Mouse (Mus musculus) brain, adult 2 months (tissue): ENCODE measurements around the gene Rnf115.

ENCODE experiments used
- DNase-seq: peaks from one replicate; pipeline ENCODE4 v3.0.0; 2011; ENCODE audit warnings: low read depth, low spot score

Rnf115 gene

DNA sequence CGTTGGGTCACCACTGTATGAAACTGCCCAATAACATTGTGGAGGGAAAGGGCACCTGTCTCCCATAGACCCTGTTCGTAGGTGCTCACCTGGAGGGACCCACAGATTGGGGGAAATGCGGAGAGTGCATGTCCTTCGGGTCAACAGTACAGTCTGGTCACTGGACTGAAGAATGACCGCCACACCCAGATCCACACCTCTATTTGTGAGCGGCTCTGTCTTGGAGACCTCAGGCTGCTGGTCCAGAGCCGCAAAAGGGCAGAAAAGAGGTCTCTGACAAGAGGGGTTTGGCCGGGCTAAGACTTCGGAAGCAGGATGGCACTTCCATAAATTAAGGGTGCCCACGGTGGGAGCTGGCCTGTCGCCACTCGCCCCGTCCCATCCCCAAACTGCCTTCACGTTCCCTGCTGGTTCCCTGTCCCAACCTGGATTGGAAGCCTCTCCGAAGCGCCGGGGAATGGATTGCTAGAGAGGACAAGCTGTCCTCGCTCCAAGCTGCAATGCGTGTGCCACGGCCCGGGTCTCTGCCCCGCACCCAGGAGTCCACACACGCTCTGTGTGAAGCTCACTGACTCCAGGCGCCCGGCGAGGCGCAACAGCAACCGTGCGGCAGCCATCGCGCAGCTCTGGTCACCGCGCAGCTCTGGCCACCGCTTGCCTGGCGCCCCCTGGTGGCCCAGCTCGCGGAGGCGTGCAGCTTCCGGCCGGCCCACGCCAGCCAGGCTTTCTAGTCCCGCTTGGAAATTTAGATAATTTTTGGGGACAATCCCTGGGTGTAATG lies 19.4 kb upstream of the Rnf115 start, which contains the start of gene Nudt17:
Gene Nudt17 (minus strand): TSS at position 660 of the 781 bp plus-strand sequence.
- DNase-seq, result peak; percentile 86

GRCm38 (mm10) chr3:96708684-96709064 lies 18.8 kb upstream of the Rnf115 start:
- DNase-seq, result no peak

GRCm38 (mm10) chr3:96714286-96714685 lies 13.2 kb upstream of the Rnf115 start:
- DNase-seq, result no peak

GRCm38 (mm10) chr3:96715854-96716253 lies 11.6 kb upstream of the Rnf115 start:
- DNase-seq, result no peak

- DNase-seq, result peak; percentile 86
Measured at GRCm38 (mm10) chr3:96719173-96719572, 8.3 kb upstream of the Rnf115 start.

GRCm38 (mm10) chr3:96727828-96728633 lies 567 bp downstream of the Rnf115 start:
- DNase-seq, result peak; percentile 68

- DNase-seq, result no peak
Measured at GRCm38 (mm10) chr3:96728634-96729402, 1.4 kb downstream of the Rnf115 start.

DNA sequence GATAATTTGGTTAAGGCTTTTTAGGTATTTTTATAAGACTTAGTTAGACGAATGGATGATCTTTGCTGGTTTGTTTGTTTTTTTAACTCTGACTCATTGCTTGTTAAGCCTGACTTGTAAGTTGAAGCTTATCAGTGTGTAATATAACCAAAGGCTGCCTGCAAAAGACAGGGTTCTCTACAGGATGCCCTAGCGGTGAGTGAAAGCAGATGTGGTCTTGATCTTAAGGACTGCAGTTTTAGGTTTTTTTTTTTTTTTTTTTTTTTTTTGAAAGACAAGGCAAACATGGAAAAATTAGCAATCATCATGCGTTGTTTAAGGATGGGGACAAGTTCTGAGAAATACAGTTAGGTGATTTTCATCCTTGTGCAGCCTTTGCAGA lies 1.9 kb downstream of the Rnf115 start:
- peak; percentile 41 for DNase-seq

DNA sequence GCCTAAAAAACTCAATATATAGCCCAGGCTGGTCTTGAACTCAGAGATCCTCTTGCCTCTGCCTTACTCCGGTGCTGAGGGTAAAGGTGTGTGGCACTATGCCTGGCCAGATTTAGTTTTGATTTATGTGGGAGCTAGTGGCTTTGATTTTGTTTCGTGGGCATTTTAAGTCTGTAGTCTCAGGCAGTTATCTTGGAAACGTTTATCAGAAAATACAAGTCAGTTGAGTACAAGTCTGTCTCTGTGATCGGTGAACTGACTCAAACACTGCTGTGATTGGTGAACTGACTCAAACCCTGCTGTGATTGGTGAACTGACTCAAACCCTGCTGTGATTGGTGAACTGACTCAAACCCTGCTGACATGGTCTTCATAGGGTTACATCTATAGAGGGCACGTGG lies 3.3 kb downstream of the Rnf115 start:
- no peak for DNase-seq

GRCm38 (mm10) chr3:96733984-96734383 lies 6.5 kb downstream of the Rnf115 start:
- DNase-seq, result no peak

- DNase-seq, result peak; percentile 72
Measured at GRCm38 (mm10) chr3:96735200-96735599, 7.7 kb downstream of the Rnf115 start.

DNA sequence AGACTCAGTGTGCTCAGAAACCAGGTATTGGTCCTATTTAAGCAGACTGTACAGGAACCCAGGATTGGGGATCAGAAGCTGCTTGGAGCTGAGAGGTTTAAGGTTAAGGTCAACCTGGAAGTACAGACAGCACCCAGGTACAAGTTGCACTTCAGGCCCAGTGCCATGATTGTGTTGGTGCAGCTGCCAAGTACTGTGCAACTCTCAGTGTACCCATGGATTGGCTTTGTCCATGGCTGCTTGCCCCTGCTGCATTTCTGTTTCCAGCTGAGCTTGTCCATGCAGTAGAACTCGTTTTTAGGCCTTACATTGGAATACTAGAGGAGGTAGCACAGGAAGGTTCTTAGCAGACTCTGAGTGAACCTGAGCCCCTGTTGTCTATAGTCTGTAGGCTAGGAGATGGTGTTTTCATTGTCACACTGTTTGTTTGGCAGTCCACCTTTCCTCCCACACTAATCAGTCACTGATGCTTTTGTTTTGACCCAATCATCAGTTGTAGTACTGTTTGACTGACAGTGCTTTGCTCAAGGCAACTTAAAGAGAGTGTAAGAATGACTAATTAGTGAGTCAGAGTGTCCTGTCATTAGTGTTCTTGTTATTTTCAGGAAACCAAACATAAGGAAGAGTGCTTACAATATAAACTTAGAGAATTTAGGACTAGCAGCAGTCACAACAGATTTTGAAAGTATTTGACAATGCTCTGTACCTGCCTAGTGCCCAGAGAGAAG lies 9.7 kb downstream of the Rnf115 start:
- peak; percentile 12 for DNase-seq

GRCm38 (mm10) chr3:96737995-96738394 lies 10.5 kb downstream of the Rnf115 start:
- peak; percentile 27 for DNase-seq

- peak; percentile 15 for DNase-seq
Measured at GRCm38 (mm10) chr3:96740279-96740678, 12.8 kb downstream of the Rnf115 start.

GRCm38 (mm10) chr3:96744348-96744747 lies 16.9 kb downstream of the Rnf115 start:
- no peak for DNase-seq

DNA sequence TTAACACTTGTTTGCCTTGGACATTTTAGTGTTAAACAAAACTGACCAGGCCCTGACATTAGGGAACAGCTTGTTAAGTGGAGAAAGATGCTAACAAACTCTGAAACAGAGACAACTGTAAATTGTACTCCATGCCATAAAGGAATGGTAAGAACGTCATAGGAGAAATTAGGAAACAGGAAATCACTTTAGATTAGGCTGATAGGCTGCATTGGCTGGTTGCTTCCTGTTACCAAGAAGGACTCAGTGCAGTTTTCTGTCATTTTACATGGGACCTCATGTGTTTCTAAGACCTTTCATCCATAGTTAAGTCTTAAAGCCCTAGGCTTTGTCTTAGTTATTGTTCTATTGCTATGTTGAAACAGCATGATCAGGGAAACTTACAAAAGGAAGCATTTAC lies 19.4 kb downstream of the Rnf115 start:
- DNase-seq, result no peak

DNA sequence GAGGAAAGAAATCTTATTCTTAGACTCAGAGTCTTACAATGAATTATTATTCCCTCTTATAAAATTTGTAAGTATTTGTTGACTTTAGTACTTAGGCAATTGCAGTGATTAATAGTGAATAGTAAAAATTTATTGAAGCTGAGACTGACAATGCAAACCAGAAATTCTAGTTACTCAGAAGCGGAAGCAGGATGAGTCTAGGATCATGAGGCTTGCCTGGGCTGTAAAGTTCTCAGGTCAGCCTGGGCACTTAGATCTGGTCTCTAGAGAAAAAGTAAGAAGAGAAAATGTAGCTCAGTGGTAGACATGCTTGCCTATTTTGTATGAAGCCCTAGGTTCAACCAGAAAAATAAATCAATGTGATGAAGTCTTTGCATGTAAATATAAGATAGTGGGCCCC lies 28.5 kb downstream of the Rnf115 start:
- no peak for DNase-seq

DNA sequence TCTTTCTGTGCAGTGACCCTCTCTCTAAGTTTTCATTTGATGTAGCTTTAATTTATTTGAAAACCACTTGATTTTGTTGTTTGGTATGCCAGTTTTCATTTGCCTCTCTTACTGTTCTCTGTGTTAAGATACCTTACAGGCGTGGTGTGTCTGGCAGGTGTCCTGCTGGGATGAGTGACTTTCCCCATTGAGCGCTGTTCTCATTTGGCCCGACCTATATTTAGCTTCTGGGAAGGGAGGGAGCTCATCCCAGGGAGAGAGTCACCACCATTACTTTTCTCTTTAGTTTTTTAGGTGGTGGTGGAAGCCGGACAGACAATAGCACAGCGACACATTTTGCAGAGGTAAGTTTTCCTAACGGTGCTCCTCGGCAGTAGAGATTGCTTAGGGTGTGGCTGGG lies 30.2 kb downstream of the Rnf115 start:
- peak; percentile 67 for DNase-seq

- DNase-seq, result peak; percentile 77
Measured at GRCm38 (mm10) chr3:96759695-96760094, 32.2 kb downstream of the Rnf115 start.

- DNase-seq, result no peak
Measured at GRCm38 (mm10) chr3:96764528-96764927, 37.1 kb downstream of the Rnf115 start.

- no peak for DNase-seq
Measured at GRCm38 (mm10) chr3:96769971-96770370, 42.5 kb downstream of the Rnf115 start.
